Mouse (Mus musculus) kidney, postnatal 0 days (tissue): ENCODE results near the gene Msi1. TPM values are rescaled to one million over a fixed set of nuclear protein-coding genes. Genes with fewer than 3 reads are reported as not detected.

Experiments
- ATAC-seq: fragments of 200-750 bp; cut with Nextera tagmentation; replicated peaks from 2 replicates; pipeline ENCODE4 v1.8.0; 2017; ENCODE audit warnings: low read depth, moderate number of reproducible peaks, moderate TSS enrichment, moderate library complexity; ENCODE audit not compliant: low FRiP score
- DNase-seq: peaks from one replicate; pipeline ENCODE4 v3.0.0-alpha.2; 2016; ENCODE audit warnings: low spot score
- H3K27ac ChIP-seq: fragments of 300-500 bp; sonication (generic); 2 replicates; pipeline ENCODE4 v1.5.1; 2014; ENCODE audit warnings: mild to moderate bottlenecking
- H3K27me3 ChIP-seq: fragments of 300-500 bp; sonication (generic); 2 replicates; pipeline ENCODE4 v1.6.1; 2014; ENCODE audit warnings: low read length, mixed read lengths; ENCODE audit not compliant: insufficient read depth
- H3K36me3 ChIP-seq: fragments of 300-500 bp; sonication (generic); 2 replicates; pipeline ENCODE4 v1.6.1; 2014; ENCODE audit warnings: low read length, mixed read lengths; ENCODE audit not compliant: insufficient read depth
- H3K4me1 ChIP-seq: fragments of 300-500 bp; sonication (generic); replicated peaks from 2 replicates; pipeline ENCODE4 v1.6.1; 2014; ENCODE audit warnings: antibody characterized with exemption, low read length, mixed read lengths; ENCODE audit not compliant: insufficient read depth
- H3K4me2 ChIP-seq: fragments of 300-500 bp; sonication (generic); 2 replicates; pipeline ENCODE4 v1.6.1; 2014; ENCODE audit warnings: mild to moderate bottlenecking, low read length, moderate library complexity, mixed read lengths
- H3K4me3 ChIP-seq: fragments of 300-500 bp; sonication (generic); replicated peaks from 2 replicates; pipeline ENCODE4 v1.5.1; 2014; ENCODE audit warnings: low read depth, low read length
- H3K9ac ChIP-seq: fragments of 300-500 bp; sonication (generic); 2 replicates; pipeline ENCODE4 v1.6.1; 2014; ENCODE audit warnings: low read depth, low read length
- H3K9me3 ChIP-seq: fragments of 300-500 bp; sonication (generic); replicated peaks from 2 replicates; pipeline ENCODE4 v1.6.1; 2016; ENCODE audit warnings: low read length, inconsistent platforms, mixed read lengths
- CTCF ChIP-seq: IDR thresholded peaks from 2 replicates; pipeline ENCODE4 v1.5.1; 2016; ENCODE audit warnings: antibody characterized with exemption, low read depth, mild to moderate bottlenecking, moderate library complexity
- WGBS: fragments of 180-500 bp; shearing (Covaris S2); extraction: QIAGEN DNeasy Blood & Tissue Kit; methylation state at CpG from one replicate; pipeline ENCODE4 v1.1.7; 2014; 5-methylcytosine and 5-hydroxymethylcytosine counted together
- polyA plus RNA-seq: library from polyadenylated mRNA; unstranded; fragments of >200 nt; fragmentation: Nextera tagmentation; extraction: Ambion mirVana; gene quantifications from 2 replicates; pipeline ENCODE4 v1.2.1, GENCODE M21; 2015

Gene Msi1
- polyA plus RNA-seq, 1 experiment from 2014 or later = 12.4 TPM

DNA sequence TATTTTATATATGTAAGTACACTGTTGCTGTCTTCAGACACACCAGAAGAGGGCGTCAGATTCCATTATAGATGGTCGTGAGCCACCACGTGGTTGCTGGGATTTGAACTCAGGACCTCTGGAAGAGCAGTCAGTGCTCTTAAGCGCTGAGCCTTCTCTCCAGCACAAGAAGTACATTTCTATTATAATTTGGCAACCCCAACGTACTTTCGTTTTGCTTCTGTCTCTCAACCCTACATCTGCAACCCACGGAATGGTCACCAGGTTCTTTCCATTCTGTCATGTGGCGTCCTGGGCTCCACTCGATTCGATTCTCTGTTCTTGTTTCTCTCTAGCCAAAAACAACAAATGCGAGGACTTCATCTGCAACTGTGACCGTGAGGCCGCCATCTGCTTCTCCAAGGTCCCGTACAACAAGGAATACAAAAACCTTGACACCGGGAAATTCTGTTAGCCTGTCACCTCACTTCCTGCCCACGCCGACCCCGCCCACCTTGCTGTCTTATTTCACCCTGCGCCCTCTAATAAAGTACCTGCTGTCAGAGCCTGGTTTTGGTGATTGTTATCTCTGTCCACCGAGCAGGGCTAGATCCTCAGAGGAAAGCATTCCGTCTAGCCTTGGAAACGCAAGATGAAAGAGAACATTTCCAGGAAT is 44.9 kb downstream of the Msi1 start:
- ATAC-seq (no peak), DNase-seq (peak; percentile 25)
- Histone ChIP-seq H3K36me3 (no peaks in the 10 kb centered on the region), H3K9me3 (no peaks in the 10 kb centered on the region), H3K4me3 (no peak overlapping the region; the same call in 1 of the 2 replicates), H3K27ac (no peak overlapping the region), H3K9ac (no peak overlapping the region), H3K4me2 (peak overlapping the region; percentile 21; the same call in 1 of the 2 replicates), H3K27me3 (no peaks in the 10 kb centered on the region), H3K4me1 (peaks cover 4% of the 10 kb centered on the region; the same call in 1 of the 2 replicates)
- TF ChIP-seq CTCF = no peak
- 45% methylated on average over 22 of the region's 22 CpGs for WGBS

DNA sequence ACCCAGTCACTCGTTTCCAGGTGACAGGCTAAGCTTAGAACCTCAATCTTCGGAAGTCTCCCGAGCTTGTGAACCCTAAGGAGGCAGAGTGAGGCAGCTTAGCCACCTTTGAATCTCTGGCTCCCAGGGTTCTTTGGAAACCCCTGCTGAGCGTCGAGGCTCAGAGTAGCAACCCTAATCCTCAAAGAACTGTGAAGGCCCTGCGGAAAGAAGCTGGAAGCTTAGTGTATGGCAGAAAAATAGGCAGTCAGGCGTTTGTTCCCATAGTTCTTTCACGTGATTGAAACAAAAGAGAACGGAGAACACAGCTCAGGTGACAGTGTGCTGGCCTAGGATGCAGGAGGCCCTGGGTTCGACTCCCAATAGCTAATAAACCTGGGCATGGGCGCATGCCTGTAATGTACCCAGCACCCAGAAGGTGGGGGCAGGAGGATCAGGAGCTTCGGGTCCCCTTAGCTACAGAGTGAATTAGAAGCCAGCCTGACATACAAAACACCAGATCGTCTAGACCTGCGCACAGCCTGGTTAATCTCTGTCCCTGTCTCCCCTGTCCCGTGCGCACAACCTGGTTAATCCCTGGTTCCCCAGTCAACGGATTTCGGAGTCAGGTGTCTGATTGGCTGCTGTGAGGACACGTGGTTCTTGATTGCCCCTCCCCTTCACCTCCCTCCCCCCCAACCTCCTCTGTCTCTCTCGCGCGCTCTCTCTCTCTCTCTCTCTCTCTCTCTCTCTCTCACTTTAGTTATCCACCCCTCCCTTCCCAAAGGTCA is 46.1 kb downstream of the Msi1 start:
- WGBS = 17% methylated on average over 22 of the region's 22 CpGs
- Histone ChIP-seq H3K9ac (peak overlapping the region; percentile 44; the same call in 1 of the 2 replicates), H3K27me3 (no peaks in the 10 kb centered on the region), H3K4me3 (peak overlapping the region; percentile 26), H3K27ac (no peak overlapping the region), H3K9me3 (no peaks in the 10 kb centered on the region), H3K36me3 (0 out of 2 replicates have a peak, but pooled peaks cover 4% of the 10 kb centered on the region), H3K4me1 (peaks cover 4% of the 10 kb centered on the region; the same call in 1 of the 2 replicates), H3K4me2 (peak overlapping the region; percentile 57)
- ATAC-seq (peak; percentile 62), DNase-seq (peak; percentile 87)
- no peak for TF ChIP-seq CTCF

DNA sequence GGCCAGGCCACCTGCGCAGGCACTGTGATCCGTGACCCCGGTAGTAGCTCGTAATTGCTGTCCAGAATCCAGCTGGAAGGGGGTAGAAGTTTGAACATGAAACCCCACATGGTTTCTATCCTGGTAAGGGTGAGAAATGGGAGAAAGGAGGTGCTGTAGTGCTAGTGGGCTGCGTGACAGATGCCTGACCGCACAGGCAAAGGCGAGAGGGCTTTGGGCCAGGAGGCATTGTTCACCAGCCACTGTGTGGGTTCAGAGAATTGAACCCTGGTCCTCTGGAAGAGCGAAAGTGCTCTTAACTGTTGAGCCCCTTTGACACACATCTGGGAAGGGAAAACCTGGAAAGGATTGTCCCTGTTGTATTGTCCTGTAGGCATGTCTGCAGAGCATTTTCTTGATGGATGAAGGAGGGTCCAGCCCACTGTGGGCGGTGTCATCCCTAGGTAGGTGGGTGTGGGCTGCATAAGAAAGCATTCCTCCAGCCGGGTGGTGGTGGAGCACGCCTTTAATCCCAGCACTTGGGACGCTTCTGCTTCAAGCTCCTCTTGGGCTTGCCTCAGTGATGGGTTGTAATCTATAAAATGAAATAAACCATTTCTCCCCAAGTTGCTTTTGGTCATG is 46.8 kb downstream of the Msi1 start:
- 35% methylated on average over 12 of the region's 12 CpGs for WGBS
- ATAC-seq (0 out of 2 replicates have a peak, but pooled peaks have one; percentile 35), DNase-seq (no peak)
- H3K4me2 ChIP-seq = peak overlapping the region; percentile 57
- 0 out of 2 replicates have a peak, but pooled peaks cover 4% of the 10 kb centered on the region for H3K36me3 ChIP-seq
- no peak overlapping the region for H3K27ac ChIP-seq
- peak overlapping the region; percentile 26 for H3K4me3 ChIP-seq
- H3K27me3 ChIP-seq = no peaks in the 10 kb centered on the region
- no peaks in the 10 kb centered on the region for H3K9me3 ChIP-seq
- peak overlapping the region; percentile 44; the same call in 1 of the 2 replicates for H3K9ac ChIP-seq
- H3K4me1 ChIP-seq = 0 out of 2 replicates have a peak, but pooled peaks cover 4% of the 10 kb centered on the region
- no peak for TF ChIP-seq CTCF

DNA sequence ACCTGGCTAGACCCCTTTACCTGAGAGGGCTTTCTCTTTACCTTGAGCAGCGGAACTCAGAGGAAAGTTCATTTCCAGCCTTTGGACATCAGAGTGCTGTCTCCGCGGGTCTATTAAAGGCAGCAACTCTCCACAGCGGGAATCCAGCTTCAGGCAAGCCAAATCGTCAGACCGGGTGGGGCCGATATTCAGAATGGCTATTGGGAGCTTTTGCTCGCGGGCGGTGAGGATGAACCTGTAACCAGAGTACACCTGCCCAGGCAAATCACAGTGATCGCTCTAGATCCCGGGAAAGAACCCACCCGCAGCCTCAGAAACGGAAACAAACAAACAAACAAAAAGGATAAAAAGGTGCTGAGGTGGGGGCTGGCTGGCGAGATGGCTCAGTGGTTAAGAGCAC is 50.2 kb downstream of the Msi1 start:
- 0 out of 2 replicates have a peak, but pooled peaks cover 4% of the 10 kb centered on the region for H3K36me3 ChIP-seq
- no peak overlapping the region for H3K4me3 ChIP-seq
- H3K4me2 ChIP-seq = no peak overlapping the region
- no peaks in the 10 kb centered on the region for H3K27me3 ChIP-seq
- 63% methylated on average over 15 of the region's 15 CpGs for WGBS
- no peak for ATAC-seq
- H3K4me1 ChIP-seq = 0 out of 2 replicates have a peak, but pooled peaks cover 4% of the 10 kb centered on the region
- TF ChIP-seq CTCF = no peak
- H3K9ac ChIP-seq = no peak overlapping the region
- no peak overlapping the region for H3K27ac ChIP-seq
- no peaks in the 10 kb centered on the region for H3K9me3 ChIP-seq
- DNase-seq = no peak

GRCm38 (mm10) chr5:115480101-115480500 is 50.7 kb downstream of the Msi1 start:
- H3K9ac ChIP-seq = no peak overlapping the region
- H3K27ac ChIP-seq = no peak overlapping the region

More at GRCm38 (mm10) chr5:115480101-115480500, 50.7 kb downstream of the Msi1 start:
- Histone ChIP-seq H3K4me3 (no peak overlapping the region), H3K9me3 (no peaks in the 10 kb centered on the region), H3K36me3 (0 out of 2 replicates have a peak, but pooled peaks cover 4% of the 10 kb centered on the region), H3K4me1 (0 out of 2 replicates have a peak, but pooled peaks cover 4% of the 10 kb centered on the region), H3K27me3 (no peaks in the 10 kb centered on the region), H3K4me2 (peak overlapping the region; percentile 37)
- TF ChIP-seq CTCF = no peak
- no peak for DNase-seq
- WGBS = 32% methylated on average over 27 of the region's 27 CpGs
- ATAC-seq = no peak
